ENCODE assay signal across 27 mouse cellular contexts in genomic region chr17:47023369-47023768, GRCm38 (mm10).
"Had no signal": no experiment of that assay in that cellular context is flagged by ENCODE, and none has a peak within 500 bp of the region (broad histone marks: within the 10 kb centered on the region; RNA-seq: fewer than 3 reads in every experiment).

No protein-coding gene starts in this region.

- H3K4me3 ChIP-seq: heart, adult 2 months; heart, embryonic 10.5 days; heart, embryonic 13.5 days; heart, embryonic 15.5 days; hindbrain, embryonic 13.5 days; hindbrain, embryonic 15.5 days; kidney, embryonic 15.5 days; left cerebral cortex, adult 2 months; limb, embryonic 12.5 days; liver, embryonic 13.5 days; liver, embryonic 15.5 days had no signal

- DNase-seq: gastrocnemius, postnatal 14 days; gastrocnemius, postnatal 36 days; heart, adult 2 months; heart, postnatal 14 days; heart, postnatal 36 days; kidney, adult 11 months; kidney, adult 2 months; kidney, adult 9 months; kidney, postnatal 14 days; kidney, postnatal 36 days; layer of hippocampus, adult 9-11 months; layer of hippocampus, postnatal 36 days; liver; liver, embryonic 13.5 days had no signal

- ATAC-seq: hindbrain, postnatal 0 days; intestine, embryonic 16.5 days had no signal

- H3K27ac ChIP-seq: heart, adult 2 months; heart, embryonic 10.5 days; heart, embryonic 13.5 days; heart, embryonic 15.5 days; hindbrain, embryonic 13.5 days; hindbrain, embryonic 15.5 days; hindbrain, postnatal 0 days; kidney, embryonic 15.5 days; kidney, postnatal 0 days; left cerebral cortex, adult 2 months; limb, embryonic 12.5 days; liver, embryonic 13.5 days; liver, embryonic 15.5 days had no signal

- H3K9ac ChIP-seq: heart, embryonic 13.5 days; heart, embryonic 15.5 days; hindbrain, embryonic 13.5 days; hindbrain, embryonic 15.5 days; kidney, embryonic 15.5 days; limb, embryonic 12.5 days; liver, embryonic 13.5 days; liver, embryonic 15.5 days had no signal

- H3K9me3 ChIP-seq: heart, embryonic 10.5 days; heart, embryonic 13.5 days; heart, embryonic 15.5 days; hindbrain, embryonic 13.5 days; hindbrain, embryonic 15.5 days; kidney, embryonic 15.5 days; limb, embryonic 12.5 days; liver, embryonic 13.5 days; liver, embryonic 15.5 days had no signal

- H3K27me3 ChIP-seq: hindbrain, embryonic 15.5 days; limb, embryonic 12.5 days had no signal

- H3K36me3 ChIP-seq: heart, embryonic 10.5 days; heart, embryonic 13.5 days; heart, embryonic 15.5 days; hindbrain, embryonic 13.5 days; hindbrain, embryonic 15.5 days; kidney, embryonic 15.5 days; limb, embryonic 12.5 days; liver, embryonic 13.5 days; liver, embryonic 15.5 days had no signal

- H3K4me1 ChIP-seq: heart, embryonic 10.5 days; heart, embryonic 13.5 days; heart, embryonic 15.5 days; hindbrain, embryonic 13.5 days; hindbrain, embryonic 15.5 days; kidney, embryonic 15.5 days; limb, embryonic 12.5 days; liver, embryonic 13.5 days; liver, embryonic 15.5 days had no signal

- H3K4me2 ChIP-seq: heart, embryonic 13.5 days; heart, embryonic 15.5 days; hindbrain, embryonic 13.5 days; hindbrain, embryonic 15.5 days; kidney, embryonic 15.5 days; limb, embryonic 12.5 days; liver, embryonic 11.5 days; liver, embryonic 13.5 days; liver, embryonic 15.5 days had no signal
